Mouse (Mus musculus): ENCODE results near the gene Slc25a22.

GRCm38 (mm10) chr7:141433517-141434400 is 3.9 kb downstream of the Slc25a22 start:
- TF ChIP-seq CTCF (IDR thresholded peaks at IDR 0.05; ENCODE audit: control insufficient read depth, insufficient read depth, insufficient replicate concordance, low read depth, low read length) (no peak), POLR2A (IDR thresholded peaks at IDR 0.05; ENCODE audit: control insufficient read depth, low read depth, low read length) (0 out of 2 replicates have a peak, but pooled peaks have one; percentile 15)

Measured in testis, adult 2 months (tissue).